Mouse (Mus musculus): Measurements from ENCODE around the gene Snx7. TPM values are rescaled to one million over a fixed set of nuclear protein-coding genes. Genes with fewer than 3 reads are reported as not detected.

Snx7 gene
- polyA plus RNA-seq, 1 experiment: 22.7 TPM

DNA sequence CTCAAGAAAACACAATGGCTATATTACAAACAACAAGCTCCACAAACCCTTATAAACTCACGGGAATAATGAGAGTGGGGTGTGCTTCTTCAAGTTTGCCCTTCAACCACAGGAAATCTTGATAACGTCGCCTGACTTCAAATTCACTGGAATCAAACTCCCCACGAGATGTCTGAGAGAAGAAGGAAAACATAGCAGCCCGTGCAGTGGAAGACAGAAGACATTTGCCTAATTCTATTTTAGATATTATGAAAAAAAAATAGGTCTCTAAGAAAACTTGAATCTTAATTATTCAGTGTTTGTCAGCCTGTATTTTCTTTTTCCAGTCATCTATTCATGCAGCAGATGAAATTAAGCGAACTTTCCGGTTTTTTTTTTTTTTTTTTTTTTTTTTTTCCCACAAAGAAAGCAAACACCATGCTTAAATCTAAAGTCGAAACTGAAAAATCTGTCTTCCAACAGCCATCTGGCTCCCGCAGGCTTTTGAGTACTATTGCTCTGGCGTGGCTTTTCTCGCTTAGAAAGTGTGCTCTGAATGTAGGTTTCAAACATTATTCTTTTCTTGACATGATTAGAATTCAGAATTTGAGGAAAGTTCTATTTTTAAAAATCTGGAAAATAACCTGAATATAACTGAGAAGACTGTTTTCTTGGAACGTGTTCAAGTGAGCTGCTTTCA, 28.7 kb downstream of the Snx7 start:
- H3K79me2 ChIP-seq (ENCODE audit: control insufficient read depth, insufficient read depth): no peaks in the 10 kb centered on the region
- H3K79me3 ChIP-seq (ENCODE audit: low read depth): no peaks in the 10 kb centered on the region
- TF ChIP-seq USF1 (IDR thresholded peaks at IDR 0.05; ENCODE audit: low read depth) (no peak), CEBPB (IDR thresholded peaks at IDR 0.05; ENCODE audit: low read depth) (no peak), MYOG (IDR thresholded peaks at IDR 0.05; ENCODE audit: control insufficient read depth, extremely low read depth, insufficient read length) (no peak), FOSL1 (IDR thresholded peaks at IDR 0.05; ENCODE audit: insufficient read depth, low read length, poor library complexity, severe bottlenecking) (no peak), MYOD1 (IDR thresholded peaks at IDR 0.05; ENCODE audit: control insufficient read depth, insufficient read length, low read depth) (no peak), CTCF (IDR thresholded peaks at IDR 0.05; ENCODE audit: control insufficient read depth, insufficient read depth, insufficient read length) (no peak), MAX (IDR thresholded peaks at IDR 0.05) (no peak)
- H3K36me3 ChIP-seq (ENCODE audit: control insufficient read depth, insufficient read depth): peaks cover 14% of the 10 kb centered on the region
- H3K27me3 ChIP-seq (ENCODE audit: control insufficient read depth, insufficient read depth, insufficient read length): no peaks in the 10 kb centered on the region
- H3K4me3 ChIP-seq (ENCODE audit: insufficient read depth, poor library complexity, severe bottlenecking): no peak overlapping the region
- no peak overlapping the region for H3ac ChIP-seq (ENCODE audit: control insufficient read depth, insufficient read length, low read depth)

DNA sequence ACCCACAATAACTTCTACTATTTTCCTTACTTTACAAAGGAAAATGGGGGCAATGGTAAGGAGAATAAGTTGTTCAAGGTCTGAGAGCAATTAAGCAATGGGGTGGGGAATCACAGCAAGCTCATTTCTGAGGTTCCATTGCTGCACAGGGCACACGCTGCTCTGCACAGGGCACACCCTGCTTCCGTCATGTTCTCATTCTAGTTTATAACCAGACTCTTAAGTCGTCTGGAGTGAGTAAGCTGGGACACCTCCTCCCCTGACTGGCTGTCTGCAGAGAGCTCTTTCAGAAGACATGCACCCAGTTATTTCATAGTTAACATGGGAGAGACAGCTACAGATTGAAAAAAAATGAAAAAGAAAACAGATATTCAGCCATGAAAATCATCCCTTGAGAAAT, 30.7 kb downstream of the Snx7 start:
- Histone ChIP-seq H3K27me3 (ENCODE audit: control insufficient read depth, insufficient read depth, insufficient read length) (no peaks in the 10 kb centered on the region), H3K4me3 (ENCODE audit: insufficient read depth, poor library complexity, severe bottlenecking) (no peak overlapping the region), H3K36me3 (ENCODE audit: control insufficient read depth, insufficient read depth) (peaks cover 19% of the 10 kb centered on the region), H3K79me2 (ENCODE audit: control insufficient read depth, insufficient read depth) (no peaks in the 10 kb centered on the region), H3ac (ENCODE audit: control insufficient read depth, insufficient read length, low read depth) (no peak overlapping the region), H3K79me3 (ENCODE audit: low read depth) (no peaks in the 10 kb centered on the region)
- TF ChIP-seq USF1 (IDR thresholded peaks at IDR 0.05; ENCODE audit: low read depth): no peak
- no peak for TF ChIP-seq CEBPB (IDR thresholded peaks at IDR 0.05; ENCODE audit: low read depth)
- TF ChIP-seq MYOG (IDR thresholded peaks at IDR 0.05; ENCODE audit: control insufficient read depth, extremely low read depth, insufficient read length): no peak
- TF ChIP-seq MYOD1 (IDR thresholded peaks at IDR 0.05; ENCODE audit: control insufficient read depth, insufficient read length, low read depth): no peak
- TF ChIP-seq FOSL1 (IDR thresholded peaks at IDR 0.05; ENCODE audit: insufficient read depth, low read length, poor library complexity, severe bottlenecking): no peak
- TF ChIP-seq CTCF (IDR thresholded peaks at IDR 0.05; ENCODE audit: control insufficient read depth, insufficient read depth, insufficient read length): no peak

DNA sequence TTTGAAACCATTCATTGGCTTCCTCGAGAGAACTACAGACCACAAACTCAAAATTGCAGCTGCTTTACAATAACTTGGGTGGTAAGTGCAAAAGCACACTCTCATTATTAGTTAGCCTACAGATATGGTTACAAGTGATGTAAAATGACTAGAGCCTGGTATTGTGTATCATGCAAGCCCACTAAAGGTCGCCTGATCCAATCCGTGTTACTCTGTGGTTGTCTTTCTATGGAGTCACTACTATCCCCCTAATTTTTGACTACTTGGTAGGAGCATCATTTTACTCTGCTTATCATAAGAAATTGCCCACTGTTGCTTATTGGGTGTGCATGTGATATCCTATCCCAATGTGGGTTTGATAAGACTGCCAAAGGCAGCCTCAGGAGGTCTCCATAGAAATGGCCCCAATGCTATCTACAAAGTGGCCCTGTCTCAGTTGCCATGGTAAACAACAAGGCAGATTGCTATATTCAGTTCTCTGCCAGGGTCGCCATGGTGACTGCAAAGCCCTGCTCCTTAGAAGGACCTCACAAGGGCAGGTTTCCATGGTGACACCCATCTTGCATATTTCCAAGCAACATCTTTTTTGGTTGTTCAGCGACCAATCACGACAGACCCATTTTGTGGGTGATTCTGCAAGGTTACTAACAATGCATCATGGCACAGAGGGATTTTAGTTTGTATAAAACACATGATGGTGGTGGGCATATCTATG, 42.1 kb downstream of the Snx7 start:
- Histone ChIP-seq H3K4me3 (ENCODE audit: insufficient read depth, poor library complexity, severe bottlenecking) (no peak overlapping the region), H3K79me3 (ENCODE audit: low read depth) (no peaks in the 10 kb centered on the region), H3K27me3 (ENCODE audit: control insufficient read depth, insufficient read depth, insufficient read length) (no peaks in the 10 kb centered on the region), H3K79me2 (ENCODE audit: control insufficient read depth, insufficient read depth) (no peaks in the 10 kb centered on the region), H3K36me3 (ENCODE audit: control insufficient read depth, insufficient read depth) (peaks cover 5% of the 10 kb centered on the region), H3ac (ENCODE audit: control insufficient read depth, insufficient read length, low read depth) (no peak overlapping the region)
- TF ChIP-seq CTCF (IDR thresholded peaks at IDR 0.05; ENCODE audit: control insufficient read depth, insufficient read depth, insufficient read length): no peak
- no peak for TF ChIP-seq MYOD1 (IDR thresholded peaks at IDR 0.05; ENCODE audit: control insufficient read depth, insufficient read length, low read depth)
- TF ChIP-seq USF1 (IDR thresholded peaks at IDR 0.05; ENCODE audit: low read depth): no peak
- TF ChIP-seq MAX (IDR thresholded peaks at IDR 0.05): no peak
- no peak for TF ChIP-seq CEBPB (IDR thresholded peaks at IDR 0.05; ENCODE audit: low read depth)
- no peak for TF ChIP-seq FOSL1 (IDR thresholded peaks at IDR 0.05; ENCODE audit: insufficient read depth, low read length, poor library complexity, severe bottlenecking)
- no peak for TF ChIP-seq MYOG (IDR thresholded peaks at IDR 0.05; ENCODE audit: control insufficient read depth, extremely low read depth, insufficient read length)

DNA sequence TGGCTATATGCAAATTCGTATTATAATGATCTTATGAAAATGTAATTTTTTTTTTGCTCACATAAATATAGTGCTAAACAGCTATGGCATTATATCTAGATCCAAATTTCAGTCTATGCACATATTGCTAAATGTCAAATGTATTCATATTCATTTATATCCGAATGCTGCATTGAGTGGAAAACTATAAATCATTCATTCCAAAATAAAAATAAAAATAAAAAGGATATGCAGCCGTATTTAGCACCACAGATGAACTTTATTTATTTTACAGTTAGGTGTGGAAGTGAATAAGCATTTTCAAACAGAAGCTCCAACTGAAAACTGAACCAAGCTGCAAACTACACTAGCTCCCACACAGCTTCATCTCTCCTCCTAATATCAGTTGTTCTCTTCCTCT, 45.5 kb downstream of the Snx7 start:
- TF ChIP-seq FOSL1 (IDR thresholded peaks at IDR 0.05; ENCODE audit: insufficient read depth, low read length, poor library complexity, severe bottlenecking) (no peak), MAX (IDR thresholded peaks at IDR 0.05) (no peak), USF1 (IDR thresholded peaks at IDR 0.05; ENCODE audit: low read depth) (no peak), MYOD1 (IDR thresholded peaks at IDR 0.05; ENCODE audit: control insufficient read depth, insufficient read length, low read depth) (no peak), CTCF (IDR thresholded peaks at IDR 0.05; ENCODE audit: control insufficient read depth, insufficient read depth, insufficient read length) (no peak), CEBPB (IDR thresholded peaks at IDR 0.05; ENCODE audit: low read depth) (no peak), MYOG (IDR thresholded peaks at IDR 0.05; ENCODE audit: control insufficient read depth, extremely low read depth, insufficient read length) (no peak)
- H3K4me3 ChIP-seq (ENCODE audit: insufficient read depth, poor library complexity, severe bottlenecking): no peak overlapping the region
- H3K36me3 ChIP-seq (ENCODE audit: control insufficient read depth, insufficient read depth): no peaks in the 10 kb centered on the region
- no peak overlapping the region for H3ac ChIP-seq (ENCODE audit: control insufficient read depth, insufficient read length, low read depth)
- no peaks in the 10 kb centered on the region for H3K27me3 ChIP-seq (ENCODE audit: control insufficient read depth, insufficient read depth, insufficient read length)
- no peaks in the 10 kb centered on the region for H3K79me3 ChIP-seq (ENCODE audit: low read depth)
- no peaks in the 10 kb centered on the region for H3K79me2 ChIP-seq (ENCODE audit: control insufficient read depth, insufficient read depth)

DNA sequence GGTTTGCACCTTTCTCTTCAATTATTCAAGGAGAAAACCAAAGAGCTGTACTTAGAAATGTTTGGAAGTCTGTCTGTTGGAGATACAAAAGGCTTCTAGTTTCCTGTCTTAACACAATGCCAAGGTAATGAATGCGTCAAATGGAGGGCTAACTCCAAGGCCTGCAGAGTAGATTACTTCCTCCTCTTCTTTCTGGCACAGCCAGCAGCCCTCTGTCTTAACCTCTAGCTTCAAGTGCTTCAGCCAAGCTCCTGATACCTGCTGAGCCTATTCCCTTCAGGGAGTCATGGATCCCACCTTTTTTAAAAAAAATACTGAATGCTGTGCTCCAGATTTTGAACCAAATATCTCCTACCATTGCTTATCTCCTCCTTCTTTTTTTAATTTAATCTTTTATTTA, 51.1 kb downstream of the Snx7 start:
- no peaks in the 10 kb centered on the region for H3K79me3 ChIP-seq (ENCODE audit: low read depth)
- no peak for TF ChIP-seq MAX (IDR thresholded peaks at IDR 0.05)
- no peak for TF ChIP-seq MYOD1 (IDR thresholded peaks at IDR 0.05; ENCODE audit: control insufficient read depth, insufficient read length, low read depth)
- no peak for TF ChIP-seq USF1 (IDR thresholded peaks at IDR 0.05; ENCODE audit: low read depth)
- TF ChIP-seq FOSL1 (IDR thresholded peaks at IDR 0.05; ENCODE audit: insufficient read depth, low read length, poor library complexity, severe bottlenecking): no peak
- no peak for TF ChIP-seq CEBPB (IDR thresholded peaks at IDR 0.05; ENCODE audit: low read depth)
- TF ChIP-seq CTCF (IDR thresholded peaks at IDR 0.05; ENCODE audit: control insufficient read depth, insufficient read depth, insufficient read length): no peak
- no peak for TF ChIP-seq MYOG (IDR thresholded peaks at IDR 0.05; ENCODE audit: control insufficient read depth, extremely low read depth, insufficient read length)
- no peaks in the 10 kb centered on the region for H3K27me3 ChIP-seq (ENCODE audit: control insufficient read depth, insufficient read depth, insufficient read length)
- no peaks in the 10 kb centered on the region for H3K79me2 ChIP-seq (ENCODE audit: control insufficient read depth, insufficient read depth)
- no peak overlapping the region for H3K4me3 ChIP-seq (ENCODE audit: insufficient read depth, poor library complexity, severe bottlenecking)
- H3K36me3 ChIP-seq (ENCODE audit: control insufficient read depth, insufficient read depth): no peaks in the 10 kb centered on the region
- no peak overlapping the region for H3ac ChIP-seq (ENCODE audit: control insufficient read depth, insufficient read length, low read depth)
